Mouse (Mus musculus) kidney, adult 2 months (tissue): ENCODE results near the gene Scgb2b26.
A peak's percentile ranks its signal among the peaks of the same experiment; 100 is the strongest.
"Not testable (repeated sequence)": the region's sequence is repeated elsewhere in the genome, so short reads cannot be mapped to it uniquely, and the experiment has no call there.

Source experiments
- CTCF ChIP-seq: fragments of 200-500 bp; conservative IDR thresholded peaks from 2 replicates; pipeline ENCODE4 v1.5.1; 2011; ENCODE audit warnings: low read depth, mild to moderate bottlenecking, control low read depth, low read length, moderate library complexity, mixed read lengths; ENCODE audit not compliant: insufficient read depth, insufficient read length
- POLR2A ChIP-seq: fragments of 200-500 bp; IDR thresholded peaks from one replicate; pipeline ENCODE4 v1.6.1; 2011; ENCODE audit warnings: low read depth, low read length, control low read depth

- TF ChIP-seq CTCF = peak; percentile 46
- not testable (repeated sequence) for TF ChIP-seq POLR2A
These were observed 37.4 kb upstream of the Scgb2b26 start for GRCm38 (mm10) chr7:33982281-33982680.
